Mouse (Mus musculus): Measurements from ENCODE around the gene Hoxd12. TPM values are rescaled to one million over a fixed set of nuclear protein-coding genes. Genes with fewer than 3 reads are reported as not detected.

The Hoxd12 gene
- polyA plus RNA-seq, 1 experiment from 2014 or later, result 30.6 TPM

DNA sequence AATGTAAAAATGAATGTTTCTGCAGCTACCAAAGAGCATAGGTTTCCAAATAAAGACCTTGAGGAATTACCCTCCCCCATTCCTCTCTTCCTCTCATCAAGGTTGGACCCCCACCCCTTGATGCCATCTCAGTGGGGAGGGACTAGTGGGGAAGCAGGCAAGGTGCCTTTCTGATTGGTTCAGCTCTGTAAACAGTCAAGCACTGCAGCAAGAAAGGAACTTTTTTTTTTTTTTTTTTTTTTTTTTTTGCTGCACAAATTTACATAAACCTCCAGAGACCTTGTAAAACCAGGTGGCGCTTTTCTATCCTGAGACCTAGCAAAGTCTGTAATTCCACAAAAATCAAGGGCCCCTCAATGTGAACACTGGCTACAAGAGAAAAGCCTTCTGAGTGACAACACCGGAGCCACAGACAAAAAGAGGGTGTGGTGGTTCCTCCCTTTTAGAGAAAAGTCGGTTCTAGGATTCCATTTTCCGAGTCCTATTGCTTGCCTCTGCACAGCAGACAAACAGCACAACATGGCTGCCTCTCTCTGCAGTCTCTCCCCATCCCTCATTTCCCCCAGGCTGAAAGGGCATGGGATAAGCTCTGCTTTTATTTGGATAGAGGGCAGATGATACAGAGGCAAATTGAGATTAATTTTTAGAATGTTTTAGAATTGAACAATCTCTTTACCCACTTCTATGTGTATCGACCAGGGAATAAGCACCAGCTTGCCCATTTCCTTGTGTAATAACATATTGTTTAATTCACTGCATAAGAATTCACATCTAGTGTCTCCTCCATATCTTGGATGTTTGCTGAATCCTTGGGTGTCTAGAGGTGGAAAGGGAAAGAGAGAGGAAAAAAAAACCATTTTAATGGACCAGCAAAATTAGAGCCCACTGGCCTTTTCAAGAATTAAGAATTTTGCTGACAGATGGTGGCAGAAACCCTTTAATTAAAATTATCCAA lies 34.9 kb downstream of the Hoxd12 start:
- ATAC-seq (ENCODE audit: insufficient number of reproducible peaks, low FRiP score, low TSS enrichment, low read depth), result no peak
- 15% methylated on average over 5 of the region's 5 CpGs for WGBS
- H3K27ac ChIP-seq, result no peak overlapping the region
- H3K27me3 ChIP-seq, result peaks cover 96% of the 10 kb centered on the region
- no peak overlapping the region for H3K9ac ChIP-seq
- no peaks in the 10 kb centered on the region for H3K36me3 ChIP-seq
- H3K4me1 ChIP-seq, result peaks cover 25% of the 10 kb centered on the region
- H3K4me2 ChIP-seq, result no peak overlapping the region
- no peaks in the 10 kb centered on the region for H3K9me3 ChIP-seq
- H3K4me3 ChIP-seq, result no peak overlapping the region

DNA sequence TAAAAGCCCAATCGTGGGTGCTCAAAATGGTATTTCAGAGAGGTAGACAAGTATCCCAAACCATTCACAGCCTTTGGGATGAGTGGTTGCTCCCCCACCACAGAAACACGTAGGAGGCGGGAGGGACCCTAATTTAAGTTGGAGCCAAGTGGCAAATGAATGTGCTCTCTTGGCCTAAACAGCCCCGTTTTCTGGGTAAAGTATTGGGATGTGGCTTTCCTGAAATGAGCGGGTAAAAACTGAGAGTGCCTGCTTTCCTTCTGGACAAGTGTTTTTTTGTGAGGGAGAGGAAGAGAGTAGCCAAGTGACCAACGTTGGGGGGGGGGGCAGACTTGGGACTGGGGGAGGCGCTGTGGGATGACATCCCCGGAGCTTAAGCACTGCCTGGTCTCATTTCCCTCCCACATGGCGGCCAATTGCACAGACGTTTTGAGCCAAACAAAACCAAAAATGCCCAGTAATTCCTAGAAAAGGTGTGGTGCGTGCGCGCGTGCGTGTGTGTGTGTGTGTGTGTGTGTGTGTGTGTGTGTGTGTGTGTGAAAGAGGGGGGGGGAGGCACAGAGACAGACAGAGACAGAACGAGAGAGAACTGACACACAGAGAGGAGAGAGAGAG lies 36.2 kb downstream of the Hoxd12 start:
- H3K4me1 ChIP-seq, result peaks cover 23% of the 10 kb centered on the region
- no peak overlapping the region for H3K9ac ChIP-seq
- whole genome bisulfite sequencing, result 2% methylated on average over 16 of the region's 16 CpGs
- H3K27ac ChIP-seq, result no peak overlapping the region
- H3K4me3 ChIP-seq, result peak overlapping the region; percentile 45
- no peaks in the 10 kb centered on the region for H3K9me3 ChIP-seq
- H3K27me3 ChIP-seq, result peaks cover 96% of the 10 kb centered on the region
- no peaks in the 10 kb centered on the region for H3K36me3 ChIP-seq
- ATAC-seq (ENCODE audit: insufficient number of reproducible peaks, low FRiP score, low TSS enrichment, low read depth), result no peak
- H3K4me2 ChIP-seq, result peak overlapping the region; percentile 72

DNA sequence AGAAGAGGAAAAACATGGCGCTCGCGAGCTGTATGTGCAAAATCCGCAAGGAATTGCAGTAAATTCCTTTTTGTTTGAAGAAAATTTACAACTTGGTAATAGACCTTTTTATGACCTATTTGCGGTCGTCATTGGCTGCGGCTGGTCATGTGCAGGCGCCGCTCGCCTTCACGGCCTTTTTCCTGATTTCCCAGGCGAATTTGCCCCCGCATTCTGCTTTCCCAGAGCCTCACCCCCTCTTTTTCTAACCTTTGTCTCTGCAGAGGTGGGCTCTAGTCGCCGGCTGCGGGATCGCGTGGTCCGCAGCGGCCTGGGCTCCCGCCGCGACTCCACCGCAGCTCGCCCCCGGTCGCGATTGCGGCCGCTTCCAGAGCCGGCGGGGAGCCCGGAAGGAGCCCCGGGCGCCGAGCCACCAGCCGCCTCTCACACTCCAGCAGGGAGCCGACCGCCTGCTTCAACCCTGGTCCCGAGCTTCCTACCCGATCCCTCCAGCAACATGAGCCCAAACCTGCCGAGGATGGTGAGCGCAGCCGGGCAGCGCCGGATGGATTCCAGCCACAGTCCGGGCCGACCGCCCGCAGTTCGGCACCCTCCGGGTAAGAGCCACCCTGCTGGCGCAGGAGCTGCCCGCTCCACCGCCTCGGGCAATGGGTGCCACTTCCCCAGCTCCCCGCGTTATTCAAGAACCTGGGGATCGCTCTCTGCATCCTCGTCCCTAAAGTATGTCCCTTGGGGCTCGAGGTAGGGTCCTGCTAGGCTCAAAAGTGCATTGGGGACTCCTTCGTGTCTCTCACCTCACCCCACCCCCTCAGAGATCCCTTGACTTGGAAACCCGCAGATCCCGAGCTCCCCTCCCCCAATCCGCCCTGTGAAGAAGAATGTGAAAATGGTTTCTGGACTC lies 37.2 kb downstream of the Hoxd12 start, which contains the start of the genes Hoxd3 and Hoxd4:
Gene Hoxd3 (plus strand): TSS at position 207 of the 901 bp plus-strand sequence.
Gene Hoxd4 (plus strand): TSS at position 209 of the 901 bp plus-strand sequence.
- Histone ChIP-seq H3K4me1 (peaks cover 25% of the 10 kb centered on the region), H3K4me2 (peak within 1 kb of the TSS; percentile 72), H3K9me3 (no peaks in the 10 kb centered on the region), H3K9ac (peak within 1 kb of the TSS; percentile 50), H3K27ac (peak within 1 kb of the TSS; percentile 63), H3K27me3 (peaks cover 96% of the 10 kb centered on the region), H3K36me3 (no peaks in the 10 kb centered on the region), H3K4me3 (peak within 1 kb of the TSS; percentile 45)
- under 1% methylated on average over 65 of the region's 65 CpGs for WGBS
- no peak for ATAC-seq (ENCODE audit: insufficient number of reproducible peaks, low FRiP score, low TSS enrichment, low read depth)

DNA sequence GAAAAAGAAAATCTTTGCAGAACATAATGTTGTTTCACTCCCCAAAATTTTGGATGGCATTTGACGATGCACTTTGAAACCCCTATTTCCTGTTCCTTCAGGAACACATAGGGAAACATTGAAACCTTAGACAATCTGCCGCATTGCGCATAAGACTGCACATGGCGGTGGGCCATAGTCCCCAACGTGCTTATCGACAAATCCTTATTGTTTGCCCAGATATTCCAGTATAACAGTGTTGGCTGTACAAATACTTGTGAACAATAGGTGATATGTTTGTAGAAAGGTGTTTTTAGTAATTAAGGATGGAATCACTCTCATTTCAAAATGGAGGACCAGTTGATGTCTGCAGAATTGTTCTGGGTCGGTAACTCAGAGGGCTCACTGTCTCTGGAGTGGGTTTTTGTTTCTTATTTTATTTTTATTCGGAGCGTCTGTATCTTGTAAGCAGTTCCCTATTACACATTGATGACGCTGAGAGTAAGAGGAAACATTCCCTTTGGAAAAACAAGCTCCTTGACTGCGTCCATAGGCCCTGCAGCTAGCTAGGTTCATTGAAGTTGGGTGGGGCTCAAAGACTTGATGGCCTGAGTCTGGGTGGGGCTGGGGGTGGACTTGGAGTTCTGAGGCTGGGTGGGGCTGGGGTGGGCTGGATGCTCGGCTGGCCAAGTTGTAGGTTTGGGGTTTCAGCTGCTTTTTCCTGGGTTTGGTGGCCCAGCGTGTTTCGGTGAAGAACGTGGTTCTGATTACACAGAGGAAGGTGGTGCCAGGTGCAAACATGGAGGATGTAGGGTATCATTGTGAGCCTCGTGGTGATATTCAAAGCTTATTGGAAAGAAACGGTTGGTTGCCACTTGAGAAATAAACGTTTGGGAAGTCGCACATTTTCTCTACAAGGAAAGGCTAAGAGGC lies 38.7 kb downstream of the Hoxd12 start:
- peaks cover 25% of the 10 kb centered on the region for H3K4me1 ChIP-seq
- no peak overlapping the region for H3K27ac ChIP-seq
- ATAC-seq (ENCODE audit: insufficient number of reproducible peaks, low FRiP score, low TSS enrichment, low read depth), result no peak
- peak overlapping the region; percentile 19; the same call in 1 of the 2 replicates for H3K4me2 ChIP-seq
- H3K4me3 ChIP-seq, result no peak overlapping the region
- H3K27me3 ChIP-seq, result peaks cover 97% of the 10 kb centered on the region
- WGBS, result 11% methylated on average over 19 of the region's 19 CpGs
- H3K9me3 ChIP-seq, result no peaks in the 10 kb centered on the region
- no peaks in the 10 kb centered on the region for H3K36me3 ChIP-seq
- no peak overlapping the region for H3K9ac ChIP-seq

DNA sequence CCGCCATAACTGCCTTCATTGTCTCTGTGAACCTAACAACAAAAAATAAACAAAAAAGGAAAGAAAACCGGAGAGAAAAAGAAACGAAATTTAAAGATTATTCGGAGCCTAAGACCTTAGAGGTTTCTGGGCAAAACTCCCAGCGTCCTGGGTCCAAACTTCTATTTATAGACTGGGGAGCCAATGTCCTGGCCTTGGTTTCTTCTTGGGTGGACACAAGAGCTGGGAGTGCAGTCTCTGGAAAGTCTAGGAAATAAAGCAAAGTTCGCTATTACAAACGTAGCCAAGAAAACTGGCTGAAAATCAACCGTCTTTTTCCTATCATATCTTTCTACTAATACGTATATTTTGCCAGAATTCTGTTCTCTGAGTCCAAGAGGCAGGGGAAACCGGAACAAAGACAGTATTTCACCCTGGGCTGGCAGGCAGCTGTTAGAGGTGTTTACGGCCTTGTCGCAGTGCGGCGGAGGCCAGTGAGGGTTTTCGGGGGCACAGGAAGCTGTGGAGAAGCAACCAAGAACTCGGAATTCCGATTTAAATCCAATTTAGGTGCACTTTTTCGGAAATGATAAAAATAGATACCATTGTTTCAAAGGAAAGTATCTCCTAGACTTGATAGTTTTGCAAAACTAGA lies 39.5 kb downstream of the Hoxd12 start:
- peak overlapping the region; percentile 38; the same call in 1 of the 2 replicates for H3K27ac ChIP-seq
- H3K27me3 ChIP-seq, result peaks cover 97% of the 10 kb centered on the region
- ATAC-seq (ENCODE audit: insufficient number of reproducible peaks, low FRiP score, low TSS enrichment, low read depth), result no peak
- WGBS, result 11% methylated on average over 18 of the region's 18 CpGs
- peak overlapping the region; percentile 4; the same call in 1 of the 2 replicates for H3K4me3 ChIP-seq
- H3K9ac ChIP-seq, result no peak overlapping the region
- H3K4me1 ChIP-seq, result peaks cover 25% of the 10 kb centered on the region
- H3K9me3 ChIP-seq, result no peaks in the 10 kb centered on the region
- H3K4me2 ChIP-seq, result peak overlapping the region; percentile 19
- H3K36me3 ChIP-seq, result no peaks in the 10 kb centered on the region

DNA sequence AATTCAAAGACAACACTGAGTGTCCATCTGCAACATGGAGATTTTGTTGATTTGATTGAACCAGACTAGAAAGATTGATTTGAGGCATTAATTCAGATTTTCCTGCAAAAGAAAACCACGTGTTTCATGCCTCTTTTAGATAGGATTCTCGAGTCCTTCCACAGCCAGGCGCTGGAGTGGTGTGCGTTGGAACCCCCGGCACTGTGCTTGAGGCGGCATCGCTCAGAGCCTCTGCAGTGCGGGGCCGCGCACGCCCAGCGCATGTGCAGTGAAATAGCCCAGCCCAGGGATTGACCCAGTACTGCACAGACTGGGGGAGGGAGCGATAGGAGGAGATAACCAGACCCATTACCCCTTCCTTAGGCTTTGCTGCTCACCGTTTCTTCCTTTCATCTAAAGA lies 40.1 kb downstream of the Hoxd12 start:
- no peaks in the 10 kb centered on the region for H3K9me3 ChIP-seq
- H3K4me2 ChIP-seq, result peak overlapping the region; percentile 19; the same call in 1 of the 2 replicates
- no peak overlapping the region for H3K9ac ChIP-seq
- no peaks in the 10 kb centered on the region for H3K36me3 ChIP-seq
- H3K27me3 ChIP-seq, result peaks cover 97% of the 10 kb centered on the region
- no peak for ATAC-seq (ENCODE audit: insufficient number of reproducible peaks, low FRiP score, low TSS enrichment, low read depth)
- WGBS, result 7% methylated on average over 14 of the region's 14 CpGs
- 0 out of 2 replicates have a peak overlapping the region, but pooled peaks have one; percentile 4 for H3K4me3 ChIP-seq
- no peak overlapping the region for H3K27ac ChIP-seq
- H3K4me1 ChIP-seq, result peaks cover 25% of the 10 kb centered on the region

DNA sequence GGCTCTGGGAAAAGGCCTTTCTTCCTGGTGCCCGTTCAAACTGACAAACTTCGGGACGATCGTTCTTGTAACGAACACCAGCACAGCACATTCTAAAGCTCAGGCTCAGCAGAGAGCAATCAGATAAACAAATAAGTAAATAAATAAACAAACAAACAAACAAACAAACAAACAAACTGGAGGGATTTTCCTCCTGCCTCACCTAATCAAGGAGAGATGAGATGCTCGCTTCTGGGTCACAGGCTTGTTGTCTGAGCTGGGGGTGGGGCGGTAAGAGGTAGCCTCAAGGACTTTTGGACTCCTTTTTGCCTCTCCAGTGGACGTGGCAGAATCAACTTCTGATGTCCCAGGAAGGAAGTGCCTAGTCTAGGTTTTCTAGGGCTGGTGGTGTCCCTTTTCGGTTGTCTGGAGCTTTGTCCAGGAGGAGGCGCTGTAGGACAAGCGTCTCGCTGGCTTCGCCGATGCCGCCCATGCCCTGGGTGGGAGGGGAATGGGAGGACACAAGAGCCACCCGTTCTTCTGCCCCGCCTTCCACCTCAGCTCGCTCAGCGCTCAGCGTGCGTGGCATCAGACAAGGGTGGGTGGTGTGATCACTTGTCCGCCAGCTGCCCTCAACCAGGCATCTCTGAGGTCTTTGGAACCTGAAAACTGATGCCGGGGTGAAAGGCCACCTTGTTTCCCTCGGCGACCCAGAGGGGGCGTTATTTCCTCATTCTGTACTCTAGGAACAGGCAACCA lies 40.9 kb downstream of the Hoxd12 start:
- ATAC-seq (ENCODE audit: insufficient number of reproducible peaks, low FRiP score, low TSS enrichment, low read depth), result peak; percentile 76
- Histone ChIP-seq H3K4me1 (peaks cover 25% of the 10 kb centered on the region), H3K36me3 (no peaks in the 10 kb centered on the region), H3K4me3 (peak overlapping the region; percentile 29), H3K9me3 (no peaks in the 10 kb centered on the region), H3K27me3 (peaks cover 97% of the 10 kb centered on the region), H3K9ac (no peak overlapping the region), H3K4me2 (peak overlapping the region; percentile 49), H3K27ac (no peak overlapping the region)
- 5% methylated on average over 26 of the region's 26 CpGs for WGBS

DNA sequence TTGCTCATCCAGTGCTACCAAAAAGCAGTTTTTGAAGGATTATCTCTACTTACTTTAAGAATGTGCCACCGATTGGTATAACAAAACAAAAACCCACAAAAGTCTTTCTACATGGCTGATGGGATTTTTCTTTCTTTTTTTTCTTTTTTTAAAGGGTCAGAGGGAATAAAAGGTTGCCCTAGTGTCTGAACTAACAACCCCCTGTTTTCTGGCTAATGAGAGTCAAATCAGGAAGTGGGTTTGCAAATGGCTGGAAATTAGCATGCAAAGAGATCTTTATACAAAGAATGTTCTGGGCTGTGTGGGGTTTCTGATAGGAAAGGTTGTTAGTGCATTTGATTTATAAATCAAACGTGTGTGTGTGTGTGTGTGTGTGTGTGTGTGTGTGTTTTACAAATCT lies 45.6 kb downstream of the Hoxd12 start:
- Histone ChIP-seq H3K27me3 (peaks cover 99% of the 10 kb centered on the region), H3K9me3 (no peaks in the 10 kb centered on the region), H3K36me3 (no peaks in the 10 kb centered on the region), H3K4me1 (peaks cover 12% of the 10 kb centered on the region; the same call in 1 of the 2 replicates), H3K4me2 (no peak overlapping the region), H3K9ac (no peak overlapping the region), H3K4me3 (no peak overlapping the region), H3K27ac (no peak overlapping the region)
- no peak for ATAC-seq (ENCODE audit: insufficient number of reproducible peaks, low FRiP score, low TSS enrichment, low read depth)
- 35% methylated on average over 2 of the region's 2 CpGs for WGBS

DNA sequence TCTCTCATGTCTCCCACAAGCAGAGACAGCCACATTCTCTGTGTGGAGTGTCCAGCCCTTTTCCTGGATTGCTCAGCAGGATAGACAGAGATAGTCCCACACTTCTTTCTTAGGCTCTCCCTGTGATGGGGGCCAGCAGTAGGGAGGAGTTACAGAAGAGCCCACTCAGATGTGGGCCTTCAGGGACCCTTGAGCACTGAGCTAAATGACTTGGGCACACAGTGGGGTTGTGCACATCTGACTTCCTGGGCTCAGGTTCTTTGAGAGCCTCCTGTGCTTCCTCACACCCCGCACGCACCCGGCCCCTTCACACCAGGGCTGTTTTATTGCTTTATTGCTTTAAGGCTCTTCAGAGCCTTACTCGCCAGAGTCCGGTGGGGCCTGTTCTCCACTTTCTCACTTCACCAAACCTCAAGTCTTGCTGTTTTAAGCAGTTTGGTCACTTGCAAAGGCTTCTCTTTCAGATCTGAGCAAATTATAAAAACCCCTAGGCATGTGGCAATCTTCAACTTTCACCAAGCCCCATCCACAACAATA lies 46.2 kb downstream of the Hoxd12 start:
- Histone ChIP-seq H3K27ac (no peak overlapping the region), H3K27me3 (peaks cover 99% of the 10 kb centered on the region), H3K9me3 (no peaks in the 10 kb centered on the region), H3K4me2 (no peak overlapping the region), H3K4me1 (peaks cover 6% of the 10 kb centered on the region; the same call in 1 of the 2 replicates), H3K9ac (no peak overlapping the region), H3K36me3 (no peaks in the 10 kb centered on the region), H3K4me3 (no peak overlapping the region)
- no peak for ATAC-seq (ENCODE audit: insufficient number of reproducible peaks, low FRiP score, low TSS enrichment, low read depth)
- WGBS, result 19% methylated on average over 5 of the region's 5 CpGs

All from limb, embryonic 15.5 days (tissue).